Mouse (Mus musculus): Measurements from ENCODE around the gene Mapkapk5.

DNA sequence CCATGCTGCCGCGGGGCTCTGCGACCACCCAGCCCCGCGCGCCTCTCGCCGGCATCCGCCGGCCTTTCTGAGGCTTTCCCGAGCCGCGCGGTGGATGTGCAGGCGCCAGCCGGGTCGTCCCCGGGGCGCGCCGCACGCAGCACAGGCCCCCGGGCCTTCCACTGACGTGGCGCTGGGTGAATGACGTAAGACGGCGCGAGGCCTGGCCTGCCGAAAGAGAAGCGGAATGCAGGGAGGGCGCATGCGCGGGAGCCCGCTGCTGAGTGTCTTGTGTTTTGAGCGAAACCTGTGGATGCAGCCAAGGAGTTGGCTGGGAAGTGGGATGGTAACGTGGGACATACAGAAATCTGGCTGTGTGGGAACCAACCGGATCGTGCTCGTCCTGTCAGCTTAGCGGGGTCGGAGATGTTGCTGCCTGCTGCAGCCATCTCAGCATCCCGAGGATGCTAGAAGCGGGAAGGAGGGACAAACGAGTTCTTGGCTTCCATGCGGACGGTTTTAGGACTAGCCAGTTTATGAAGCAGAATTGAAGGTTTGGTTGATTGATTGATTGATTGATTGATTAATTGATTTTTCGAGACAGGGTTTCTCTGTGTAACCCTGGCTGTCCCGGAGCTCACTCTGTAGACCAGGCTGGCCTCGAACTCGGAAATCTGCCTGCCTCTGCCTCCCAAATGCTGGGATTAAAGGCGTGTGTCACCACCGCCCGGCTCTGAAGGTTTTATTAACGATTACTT, at the start of gene Mapkapk5:
- no peak for TF ChIP-seq CTCF (IDR thresholded peaks at IDR 0.05; ENCODE audit: control insufficient read depth, insufficient read depth, low read length)
- peak; percentile 51; the same call in 1 of the 2 replicates for TF ChIP-seq POLR2A (IDR thresholded peaks at IDR 0.05; ENCODE audit: borderline replicate concordance, control insufficient read depth, low read depth, low read length)
